Mouse (Mus musculus) cerebellum, adult 2 months (tissue): ENCODE measurements around the gene Piezo1.

Experiments
- CTCF ChIP-seq: fragments of 200-500 bp; IDR thresholded peaks from 2 replicates; pipeline ENCODE4 v1.5.1; 2011; ENCODE audit warnings: low read depth, mild to moderate bottlenecking, control low read depth, low read length, moderate library complexity, borderline replicate concordance; ENCODE audit not compliant: insufficient read depth
- POLR2A ChIP-seq: fragments of 200-500 bp; IDR thresholded peaks from 2 replicates; pipeline ENCODE4 v1.6.1; 2011; ENCODE audit warnings: low read length, control low read depth, borderline replicate concordance; ENCODE audit not compliant: insufficient read depth

DNA sequence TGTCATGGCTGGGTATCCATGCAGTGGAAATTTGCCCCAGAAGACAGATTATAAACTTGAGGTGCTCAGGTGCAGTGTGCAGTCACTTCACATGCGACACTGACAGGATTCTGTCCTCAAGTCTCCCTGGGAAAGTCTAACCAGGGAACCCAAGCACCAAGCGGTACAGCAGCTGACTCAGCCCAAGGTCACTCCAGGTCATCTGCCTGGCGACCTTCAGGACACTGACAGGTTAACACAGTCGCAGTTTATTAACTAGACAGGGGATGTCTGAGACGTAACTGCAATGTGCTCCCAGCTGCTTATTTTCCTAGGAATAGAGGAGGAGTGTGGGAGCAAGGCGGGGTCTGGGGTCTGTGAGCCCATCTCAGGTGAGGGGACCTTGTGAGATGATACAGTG, 81.7 kb downstream of the Piezo1 start:
- no peak for TF ChIP-seq CTCF
- no peak for TF ChIP-seq POLR2A
